Mouse (Mus musculus) liver, embryonic 14.5 days (tissue): ENCODE measurements at regions not wholly inside any gene's neighbourhood (a gene's known extent, or its start where the extent isn't known, plus 50 kb on each side); places are given as distances from the start of the nearest gene placed in this dataset.

ENCODE experiments used
- CTCF ChIP-seq: IDR thresholded peaks from 2 replicates; pipeline ENCODE4 v1.5.1; 2016; ENCODE audit warnings: antibody characterized with exemption, low read depth, control low read depth
- EP300 ChIP-seq: IDR thresholded peaks from 2 replicates; pipeline ENCODE4 v1.6.1; 2016; ENCODE audit warnings: antibody characterized with exemption, low read depth

- no peak for TF ChIP-seq EP300
- TF ChIP-seq CTCF, result no peak
These were observed 134.3 kb downstream of the Rpl10-ps3 start for GRCm38 (mm10) chr9:50210481-50210880.
